Mouse (Mus musculus): Measurements from ENCODE around the gene Zfp112. TPM values are rescaled to one million over a fixed set of nuclear protein-coding genes. Genes with fewer than 3 reads are reported as not detected.

Gene Zfp112
- polyA plus RNA-seq (2017; shearing (Covaris generic)) = 1.6 TPM

GRCm38 (mm10) chr7:24112156-24112856 lies at the start of gene Zfp112:
Zfp112 (plus strand) TSS chr7:24112314.

GRCm38 (mm10) chr7:24081634-24082431 lies 30.3 kb upstream of the Zfp112 start, which contains the start of gene Zfp180:
Zfp180 (plus strand) TSS chr7:24081924.

GRCm38 (mm10) chr7:24133996-24134828 lies 22.1 kb downstream of the Zfp112 start, which contains the start of gene Zfp235:
Zfp235 (plus strand) TSS chr7:24134169.

GRCm38 (mm10) chr7:24174618-24175336 lies 62.7 kb downstream of the Zfp112 start, which contains the start of gene Zfp114:
Zfp114 (plus strand) TSS chr7:24175060.

Other genes starting within 250 kb of the Zfp112 start
- not detected for gene Vmn1r177, start 245.9 kb upstream of the Zfp112 start, polyA plus RNA-seq (2017; shearing (Covaris generic))
- gene Vmn1r178, start 220.3 kb upstream of the Zfp112 start, polyA plus RNA-seq (2017; shearing (Covaris generic)) = not detected
- 0.07 TPM for gene Vmn1r179, start 185.3 kb upstream of the Zfp112 start, polyA plus RNA-seq (2017; shearing (Covaris generic))
- not detected for gene Vmn1r180, start 161.7 kb upstream of the Zfp112 start, polyA plus RNA-seq (2017; shearing (Covaris generic))
- not detected for gene Vmn1r181, start 137.7 kb upstream of the Zfp112 start, polyA plus RNA-seq (2017; shearing (Covaris generic))
- not detected for gene V1rd19, start 110.6 kb upstream of the Zfp112 start, polyA plus RNA-seq (2017; shearing (Covaris generic))
- gene Vmn1r183, start 59.1 kb upstream of the Zfp112 start, polyA plus RNA-seq (2017; shearing (Covaris generic)) = 0.05 TPM
- 42.6 TPM for gene Zfp180, start 30.4 kb upstream of the Zfp112 start, polyA plus RNA-seq (2017; shearing (Covaris generic))
- gene Zfp235, start 21.9 kb downstream of the Zfp112 start, polyA plus RNA-seq (2017; shearing (Covaris generic)) = 21.9 TPM
- 1.2 TPM for gene Zfp114, start 62.7 kb downstream of the Zfp112 start, polyA plus RNA-seq (2017; shearing (Covaris generic))
- gene Zfp111, start 99.1 kb downstream of the Zfp112 start, polyA plus RNA-seq (2017; shearing (Covaris generic)) = 0.76 TPM
- gene Zfp109, start 125.2 kb downstream of the Zfp112 start, polyA plus RNA-seq (2017; shearing (Covaris generic)) = 6.1 TPM
- 0.91 TPM for gene Zfp108, start 142.5 kb downstream of the Zfp112 start, polyA plus RNA-seq (2017; shearing (Covaris generic))
- 3.7 TPM for gene Zfp93, start 158.1 kb downstream of the Zfp112 start, polyA plus RNA-seq (2017; shearing (Covaris generic))
- gene Zfp61, start 188.9 kb downstream of the Zfp112 start, polyA plus RNA-seq (2017; shearing (Covaris generic)) = 30.7 TPM
- 14.1 TPM for gene Zfp94, start 204.4 kb downstream of the Zfp112 start, polyA plus RNA-seq (2017; shearing (Covaris generic))
- gene Tescl, start 221.6 kb downstream of the Zfp112 start, polyA plus RNA-seq (2017; shearing (Covaris generic)) = not detected
- not detected for gene Lypd5, start 236.9 kb downstream of the Zfp112 start, polyA plus RNA-seq (2017; shearing (Covaris generic))

All from CD4-positive, CD25-positive, alpha-beta regulatory T cell, adult 9 weeks (primary cell).